Mouse (Mus musculus) hindbrain, embryonic 15.5 days (tissue): ENCODE data around the gene Gm15446. TPM values are rescaled to one million over a fixed set of nuclear protein-coding genes. Genes with fewer than 3 reads are reported as not detected.
A peak's percentile ranks its signal among the peaks of the same experiment; 100 is the strongest.
"Not testable (repeated sequence)": the region's sequence is repeated elsewhere in the genome, so short reads cannot be mapped to it uniquely, and the experiment has no call there.

ENCODE experiments used
- ATAC-seq: fragments of 200-750 bp; cut with Nextera tagmentation; 2 replicates; pipeline ENCODE4 v1.8.0; 2017; ENCODE audit warnings: low read depth, moderate number of reproducible peaks, moderate TSS enrichment; ENCODE audit not compliant: low FRiP score
- H3K27ac ChIP-seq: fragments of 300-500 bp; sonication (generic); replicated peaks from 2 replicates; pipeline ENCODE4 v1.5.1; 2015; ENCODE audit warnings: mild to moderate bottlenecking, inconsistent platforms
- H3K27me3 ChIP-seq: fragments of 300-500 bp; sonication (generic); 2 replicates; pipeline ENCODE4 v1.6.1; 2015; ENCODE audit warnings: control low read depth, inconsistent platforms
- H3K36me3 ChIP-seq: fragments of 300-500 bp; sonication (generic); 2 replicates; pipeline ENCODE4 v1.6.1; 2015; ENCODE audit warnings: control low read depth, inconsistent platforms
- H3K4me1 ChIP-seq: fragments of 300-500 bp; sonication (generic); replicated peaks from 2 replicates; pipeline ENCODE4 v1.6.1; 2015; ENCODE audit warnings: control low read depth, inconsistent platforms
- H3K4me2 ChIP-seq: fragments of 300-500 bp; sonication (generic); 2 replicates; pipeline ENCODE4 v1.6.1; 2015; ENCODE audit warnings: moderate library complexity, mild to moderate bottlenecking, inconsistent platforms
- H3K4me3 ChIP-seq: fragments of 300-500 bp; sonication (generic); 2 replicates; pipeline ENCODE4 v1.5.1; 2015; ENCODE audit warnings: mild to moderate bottlenecking, inconsistent platforms
- H3K9ac ChIP-seq: fragments of 300-500 bp; sonication (generic); 2 replicates; pipeline ENCODE4 v1.6.1; 2015; ENCODE audit warnings: inconsistent platforms
- H3K9me3 ChIP-seq: fragments of 300-500 bp; sonication (generic); 2 replicates; pipeline ENCODE4 v1.6.1; 2016; ENCODE audit warnings: control low read depth, inconsistent platforms
- WGBS: fragments of 180-500 bp; shearing (Covaris S2); methylation state at CpG from one replicate; pipeline ENCODE4 v1.1.7; 2015; 5-methylcytosine and 5-hydroxymethylcytosine counted together
- polyA plus RNA-seq: library from polyadenylated mRNA; unstranded; fragments of >200 nt; fragmentation: Nextera tagmentation; extraction: Ambion mirVana; gene quantifications from 2 replicates; pipeline ENCODE4 v1.2.1, GENCODE M21; 2015

Gm15446 gene
- 0.33 and 0.39 TPM in 2 replicates for polyA plus RNA-seq

- H3K36me3 ChIP-seq, H3K27me3 ChIP-seq, H3K4me1 ChIP-seq, H3K9me3 ChIP-seq: not testable (repeated sequence)
- WGBS = under 1% methylated on average over 22 of the region's 22 CpGs
- Histone ChIP-seq H3K4me2 (peak within 1 kb of the TSS; percentile 68), H3K27ac (peak within 1 kb of the TSS; percentile 68), H3K4me3 (peak within 1 kb of the TSS; percentile 61), H3K9ac (peak within 1 kb of the TSS; percentile 53)
- ATAC-seq = peak; percentile 100
Measured at GRCm38 (mm10) chr5:109923261-109924071, at the start of gene Gm15446. Gene Gm15446, plus strand, starts transcription at chr5:109923400.

GRCm38 (mm10) chr5:109924129-109924528, 929 bp downstream of the Gm15446 start:
- 15% methylated on average over 2 of the region's 2 CpGs for WGBS
- not testable (repeated sequence) for H3K27me3 ChIP-seq, H3K27ac ChIP-seq, H3K36me3 ChIP-seq, H3K4me1 ChIP-seq, ATAC-seq, H3K9me3 ChIP-seq
- peak overlapping the region; percentile 68 for H3K4me2 ChIP-seq
- peak overlapping the region; percentile 53 for H3K9ac ChIP-seq
- H3K4me3 ChIP-seq = peak overlapping the region; percentile 61

- Histone ChIP-seq H3K4me3 (no peak overlapping the region), H3K27ac (no peak overlapping the region), H3K36me3 (no peaks in the 10 kb centered on the region), H3K9me3 (no peaks in the 10 kb centered on the region), H3K9ac (no peak overlapping the region), H3K4me1 (peaks cover 10% of the 10 kb centered on the region), H3K4me2 (no peak overlapping the region), H3K27me3 (no peaks in the 10 kb centered on the region)
- ATAC-seq = no peak
Measured at GRCm38 (mm10) chr5:109924936-109925335, 1.7 kb downstream of the Gm15446 start.

- Histone ChIP-seq H3K27me3 (no peaks in the 10 kb centered on the region), H3K9me3 (no peaks in the 10 kb centered on the region), H3K9ac (no peak overlapping the region), H3K4me2 (no peak overlapping the region), H3K36me3 (no peaks in the 10 kb centered on the region), H3K27ac (no peak overlapping the region), H3K4me3 (no peak overlapping the region), H3K4me1 (no peaks in the 10 kb centered on the region)
- no CpG with 5 or more reads among the region's 1 CpGs for WGBS
- no peak for ATAC-seq
Measured at GRCm38 (mm10) chr5:109950281-109950680, 27.1 kb downstream of the Gm15446 start.

GRCm38 (mm10) chr5:109980743-109981142, 57.5 kb downstream of the Gm15446 start:
- no CpG with 5 or more reads among the region's 2 CpGs for WGBS
- not testable (repeated sequence) for H3K9ac ChIP-seq, H3K27ac ChIP-seq, ATAC-seq, H3K36me3 ChIP-seq, H3K4me1 ChIP-seq, H3K9me3 ChIP-seq, H3K4me3 ChIP-seq, H3K4me2 ChIP-seq, H3K27me3 ChIP-seq

Other genes starting within 250 kb of the Gm15446 start
- gene 5430403G16Rik, start 232.4 kb upstream of the Gm15446 start, polyA plus RNA-seq = 1.8 and 2.0 TPM in 2 replicates
- gene 4930522L14Rik, start 171.5 kb upstream of the Gm15446 start, polyA plus RNA-seq = 3.7 and 4.8 TPM in 2 replicates
- 20.3 and 20.5 TPM in 2 replicates for gene Zfp932, start 73.1 kb downstream of the Gm15446 start, polyA plus RNA-seq
- 4.3 and 6.4 TPM in 2 replicates for gene Gm17655, start 149.1 kb downstream of the Gm15446 start, polyA plus RNA-seq
- gene Gm35315, start 171.0 kb downstream of the Gm15446 start, polyA plus RNA-seq = 0.29 and 0.35 TPM in 2 replicates
- 6.0 and 6.1 TPM in 2 replicates for gene Plcxd1, start 176.6 kb downstream of the Gm15446 start, polyA plus RNA-seq
- gene Gtpbp6, start 184.8 kb downstream of the Gm15446 start, polyA plus RNA-seq = 61.1 and 63.6 TPM in 2 replicates
- gene Zfp605, start 186.7 kb downstream of the Gm15446 start, polyA plus RNA-seq = 13.3 and 16.2 TPM in 2 replicates
- 72.9 and 76.5 TPM in 2 replicates for gene Chfr, start 212.4 kb downstream of the Gm15446 start, polyA plus RNA-seq